Mouse (Mus musculus) midbrain, embryonic 14.5 days (tissue): ENCODE data around the gene Smurf2. TPM values are rescaled to one million over a fixed set of nuclear protein-coding genes. Genes with fewer than 3 reads are reported as not detected.

Experiments
- ATAC-seq: fragments of 200-750 bp; cut with Nextera tagmentation; 2 replicates; pipeline ENCODE4 v1.8.0; 2017; ENCODE audit warnings: moderate number of reproducible peaks, moderate library complexity; ENCODE audit not compliant: low FRiP score, low TSS enrichment
- DNase-seq: peaks from one replicate; pipeline ENCODE4 v3.0.0-alpha.2; 2015
- H3K27ac ChIP-seq: fragments of 300-500 bp; sonication (generic); replicated peaks from 2 replicates; pipeline ENCODE4 v1.5.1; 2014; ENCODE audit warnings: mild to moderate bottlenecking, low read depth, low read length, moderate library complexity
- H3K27me3 ChIP-seq: fragments of 300-500 bp; sonication (generic); 2 replicates; pipeline ENCODE4 v1.6.1; 2014; ENCODE audit warnings: low read length, control low read depth, mixed read lengths; ENCODE audit not compliant: control insufficient read depth, insufficient read depth
- H3K36me3 ChIP-seq: fragments of 300-500 bp; sonication (generic); 2 replicates; pipeline ENCODE4 v1.6.1; 2014; ENCODE audit warnings: low read length, control low read depth; ENCODE audit not compliant: control insufficient read depth, insufficient read depth
- H3K4me1 ChIP-seq: fragments of 300-500 bp; sonication (generic); 2 replicates; pipeline ENCODE4 v1.6.1; 2014; ENCODE audit warnings: mild to moderate bottlenecking, antibody characterized with exemption, low read length, control low read depth; ENCODE audit not compliant: control insufficient read depth, insufficient read depth
- H3K4me2 ChIP-seq: fragments of 300-500 bp; sonication (generic); 2 replicates; pipeline ENCODE4 v1.6.1; 2014; ENCODE audit warnings: mild to moderate bottlenecking, low read length, moderate library complexity
- H3K4me3 ChIP-seq: fragments of 300-500 bp; sonication (generic); replicated peaks from 2 replicates; pipeline ENCODE4 v1.5.1; 2014; ENCODE audit warnings: low read depth, low read length
- H3K9ac ChIP-seq: fragments of 300-500 bp; sonication (generic); replicated peaks from 2 replicates; pipeline ENCODE4 v1.6.1; 2014; ENCODE audit warnings: mild to moderate bottlenecking, low read length, moderate library complexity
- H3K9me3 ChIP-seq: fragments of 300-500 bp; sonication (generic); 2 replicates; pipeline ENCODE4 v1.6.1; 2016; ENCODE audit warnings: low read length, control low read depth, mixed read lengths; ENCODE audit not compliant: control insufficient read depth
- WGBS: fragments of 180-500 bp; shearing (Covaris S2); extraction: QIAGEN DNeasy Blood & Tissue Kit; methylation state at CpG from one replicate; pipeline ENCODE4 v1.1.7; 2014; 5-methylcytosine and 5-hydroxymethylcytosine counted together
- polyA plus RNA-seq: library from polyadenylated mRNA; unstranded; fragments of >200 nt; fragmentation: Nextera tagmentation; extraction: Ambion mirVana; gene quantifications from 2 replicates; pipeline ENCODE4 v1.2.1, GENCODE M21; 2014

Smurf2 gene
- polyA plus RNA-seq, 1 experiment from 2014 or later: 24.0 TPM

- H3K9me3 ChIP-seq: no peaks in the 10 kb centered on the region
- no peak overlapping the region for H3K4me2 ChIP-seq
- no peak overlapping the region for H3K4me3 ChIP-seq
- H3K27ac ChIP-seq: no peak overlapping the region
- 88% methylated on average over 12 of the region's 12 CpGs for WGBS
- no peaks in the 10 kb centered on the region for H3K27me3 ChIP-seq
- no peak for DNase-seq
- H3K36me3 ChIP-seq: no peaks in the 10 kb centered on the region
- H3K9ac ChIP-seq: no peak overlapping the region
- no peaks in the 10 kb centered on the region for H3K4me1 ChIP-seq
- ATAC-seq: no peak
Measured at GRCm38 (mm10) chr11:106957271-106957980, 36.9 kb upstream of the Smurf2 start.

DNA sequence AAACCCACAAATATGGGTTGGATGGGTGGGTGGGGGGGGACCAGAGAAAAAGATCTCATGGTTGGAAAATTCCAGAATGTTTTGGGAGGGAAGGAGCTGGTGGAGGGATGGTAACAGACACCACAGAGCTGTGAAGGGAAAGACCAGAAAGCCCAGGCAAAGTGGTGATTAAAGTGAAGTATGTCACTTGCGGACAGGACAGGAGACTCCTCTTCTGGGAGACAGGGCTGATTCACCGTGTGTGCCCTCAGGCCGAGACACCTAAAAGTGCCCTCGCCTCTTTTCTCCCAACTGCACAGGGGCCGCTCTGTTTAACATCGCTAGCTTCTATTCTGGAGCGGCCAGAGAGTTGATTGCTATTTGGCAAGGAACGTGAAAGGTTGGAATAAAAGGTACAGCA, 34.1 kb upstream of the Smurf2 start:
- Histone ChIP-seq H3K27me3 (no peaks in the 10 kb centered on the region), H3K27ac (no peak overlapping the region), H3K9me3 (no peaks in the 10 kb centered on the region), H3K9ac (no peak overlapping the region), H3K36me3 (no peaks in the 10 kb centered on the region), H3K4me3 (no peak overlapping the region), H3K4me1 (no peaks in the 10 kb centered on the region), H3K4me2 (no peak overlapping the region)
- ATAC-seq (no peak), DNase-seq (no peak)
- WGBS: 83% methylated on average over 8 of the region's 8 CpGs

DNA sequence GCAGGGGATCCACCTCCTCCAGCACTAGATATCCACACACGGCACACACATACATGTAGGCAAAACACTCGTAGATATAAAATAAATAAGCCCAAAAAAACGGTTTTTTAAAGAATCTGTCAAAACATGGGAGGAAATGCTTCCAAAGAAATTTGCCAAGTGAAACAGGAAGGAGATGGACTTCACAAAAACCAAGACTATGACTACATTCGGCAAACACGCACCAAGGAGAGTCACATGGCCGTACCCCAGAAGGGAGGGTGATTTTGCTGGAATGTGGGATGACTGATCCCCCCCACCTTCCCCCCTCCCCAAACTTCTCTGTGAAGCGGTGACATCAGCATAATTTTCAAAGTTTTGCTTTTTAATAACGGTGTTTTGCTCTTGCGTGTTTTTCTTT, 33.6 kb upstream of the Smurf2 start:
- Histone ChIP-seq H3K4me1 (no peaks in the 10 kb centered on the region), H3K27ac (no peak overlapping the region), H3K9ac (no peak overlapping the region), H3K27me3 (no peaks in the 10 kb centered on the region), H3K4me2 (no peak overlapping the region), H3K4me3 (no peak overlapping the region), H3K9me3 (no peaks in the 10 kb centered on the region), H3K36me3 (no peaks in the 10 kb centered on the region)
- 82% methylated on average over 9 of the region's 9 CpGs for WGBS
- DNase-seq: no peak
- no peak for ATAC-seq

DNA sequence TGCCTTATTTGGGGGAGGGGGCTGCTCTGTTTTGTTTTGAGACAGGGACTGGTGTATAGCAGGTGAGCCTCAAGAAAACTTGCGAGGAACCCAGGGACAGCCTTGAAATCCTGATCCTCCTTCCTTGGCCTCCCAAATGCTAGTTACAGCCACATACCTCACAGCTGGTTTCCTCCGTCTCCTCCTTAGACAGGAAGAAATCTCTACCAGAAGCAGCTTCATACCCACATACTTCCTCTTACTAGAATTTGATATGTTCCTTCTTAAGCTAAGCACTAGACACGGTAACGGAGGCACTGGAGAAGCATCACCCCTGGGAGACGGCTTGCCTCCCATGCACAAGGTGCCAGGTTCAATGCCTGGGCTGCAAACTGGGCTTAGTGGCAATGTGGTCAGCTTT, 16.8 kb upstream of the Smurf2 start:
- no peak overlapping the region for H3K9ac ChIP-seq
- no peak overlapping the region for H3K4me2 ChIP-seq
- H3K9me3 ChIP-seq: no peaks in the 10 kb centered on the region
- WGBS: 94% methylated on average over 5 of the region's 5 CpGs
- H3K4me3 ChIP-seq: no peak overlapping the region
- DNase-seq: no peak
- H3K4me1 ChIP-seq: no peaks in the 10 kb centered on the region
- no peaks in the 10 kb centered on the region for H3K27me3 ChIP-seq
- H3K27ac ChIP-seq: no peak overlapping the region
- H3K36me3 ChIP-seq: no peaks in the 10 kb centered on the region
- no peak for ATAC-seq

GRCm38 (mm10) chr11:106930366-106930765, 9.9 kb upstream of the Smurf2 start:
- H3K36me3 ChIP-seq: no peaks in the 10 kb centered on the region
- 89% methylated on average over 9 of the region's 9 CpGs for WGBS
- no peaks in the 10 kb centered on the region for H3K9me3 ChIP-seq
- no peak for ATAC-seq
- no peak for DNase-seq
- H3K27ac ChIP-seq: no peak overlapping the region
- no peaks in the 10 kb centered on the region for H3K27me3 ChIP-seq
- no peak overlapping the region for H3K9ac ChIP-seq
- H3K4me3 ChIP-seq: no peak overlapping the region
- no peak overlapping the region for H3K4me2 ChIP-seq
- H3K4me1 ChIP-seq: no peaks in the 10 kb centered on the region

DNA sequence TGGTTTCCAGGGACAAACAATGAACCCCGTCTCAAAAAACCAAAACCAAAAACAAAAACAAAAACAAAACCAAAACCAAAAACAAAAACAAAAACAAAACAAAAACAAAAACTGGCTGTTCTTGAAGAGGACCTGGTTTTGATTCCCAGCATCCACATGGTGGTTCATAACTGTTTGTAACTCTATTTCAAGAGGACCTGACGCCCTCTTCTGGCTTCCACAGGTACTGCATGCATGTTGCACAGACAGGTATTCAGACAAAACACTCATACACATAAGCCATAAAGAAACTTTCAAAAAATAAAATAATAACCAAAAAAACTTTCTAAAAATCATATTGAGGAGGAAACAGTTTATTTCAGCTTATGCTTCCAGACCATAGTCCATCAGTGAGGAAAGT, 8.4 kb upstream of the Smurf2 start:
- no peaks in the 10 kb centered on the region for H3K27me3 ChIP-seq
- H3K9me3 ChIP-seq: no peaks in the 10 kb centered on the region
- DNase-seq (no peak), ATAC-seq (no peak)
- no peak overlapping the region for H3K27ac ChIP-seq
- H3K4me3 ChIP-seq: no peak overlapping the region
- no peaks in the 10 kb centered on the region for H3K36me3 ChIP-seq
- no peak overlapping the region for H3K4me2 ChIP-seq
- WGBS: 60% methylated on average over 2 of the region's 2 CpGs
- no peaks in the 10 kb centered on the region for H3K4me1 ChIP-seq
- H3K9ac ChIP-seq: no peak overlapping the region

- 94% methylated on average over 5 of the region's 5 CpGs for WGBS
- H3K36me3 ChIP-seq: no peaks in the 10 kb centered on the region
- no peak for ATAC-seq
Measured at GRCm38 (mm10) chr11:106927950-106928349, 7.4 kb upstream of the Smurf2 start.

GRCm38 (mm10) chr11:106927226-106927625, 6.7 kb upstream of the Smurf2 start:
- Histone ChIP-seq H3K27ac (no peak overlapping the region), H3K36me3 (no peaks in the 10 kb centered on the region), H3K9me3 (no peaks in the 10 kb centered on the region), H3K4me3 (no peak overlapping the region), H3K4me2 (no peak overlapping the region), H3K27me3 (no peaks in the 10 kb centered on the region), H3K4me1 (no peaks in the 10 kb centered on the region), H3K9ac (no peak overlapping the region)
- DNase-seq (no peak), ATAC-seq (no peak)
- WGBS: 95% methylated on average over 5 of the region's 5 CpGs

More at GRCm38 (mm10) chr11:106927950-106928349, 7.4 kb upstream of the Smurf2 start:
- Histone ChIP-seq H3K4me1 (no peaks in the 10 kb centered on the region), H3K27me3 (no peaks in the 10 kb centered on the region), H3K4me3 (no peak overlapping the region), H3K9me3 (no peaks in the 10 kb centered on the region), H3K4me2 (no peak overlapping the region), H3K9ac (no peak overlapping the region), H3K27ac (no peak overlapping the region)
- no peak for DNase-seq

DNA sequence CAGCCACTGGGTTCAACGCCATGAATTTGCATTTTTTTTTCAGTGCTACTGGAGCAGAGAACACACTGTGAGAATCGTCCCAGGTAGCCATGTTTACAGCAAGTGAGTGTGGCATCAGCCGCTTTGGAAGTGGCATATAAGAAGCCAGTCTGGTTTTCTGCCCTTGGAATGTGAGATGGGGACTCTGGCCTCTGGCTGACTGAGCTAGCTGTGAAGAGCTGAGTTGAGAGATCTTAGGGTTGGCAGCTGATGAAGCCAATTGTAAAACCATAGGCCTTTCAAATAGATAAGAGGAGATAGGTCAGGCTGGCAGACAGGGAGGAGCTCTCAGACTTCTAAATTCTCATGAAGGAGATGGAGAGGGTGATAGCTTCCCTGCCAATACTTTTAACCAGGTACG, 6.2 kb upstream of the Smurf2 start:
- no peak for ATAC-seq

More for the DNA sequence above, 6.2 kb upstream of the Smurf2 start:
- no peaks in the 10 kb centered on the region for H3K4me1 ChIP-seq
- H3K4me3 ChIP-seq: no peak overlapping the region
- no peaks in the 10 kb centered on the region for H3K9me3 ChIP-seq
- H3K4me2 ChIP-seq: no peak overlapping the region
- DNase-seq: no peak
- H3K9ac ChIP-seq: no peak overlapping the region
- WGBS: 82% methylated on average over 4 of the region's 4 CpGs
- H3K27me3 ChIP-seq: no peaks in the 10 kb centered on the region
- no peak overlapping the region for H3K27ac ChIP-seq
- no peaks in the 10 kb centered on the region for H3K36me3 ChIP-seq
